Mouse (Mus musculus): ENCODE data around the gene Fsd2. TPM values are rescaled to one million over a fixed set of nuclear protein-coding genes. Genes with fewer than 3 reads are reported as not detected.

Gene Fsd2
- 0.29 and 0.85 TPM in 2 replicates for total RNA-seq (2021)
- long read RNA-seq, partial matches to known transcripts, result 4 of 4 reads
- long read RNA-seq, other reads (novel, unspliced or antisense), result 0 of 4 reads

- no peak for DNase-seq
These were observed at the start of gene Fsd2 for GRCm38 (mm10) chr7:81566892-81567291. Gene Fsd2, minus strand, starts transcription at chr7:81566944.

GRCm38 (mm10) chr7:81615031-81615430, 48.3 kb upstream of the Fsd2 start:
- no peak for DNase-seq

- DNase-seq, result no peak
These were observed 46.3 kb upstream of the Fsd2 start for GRCm38 (mm10) chr7:81612856-81613635.

- DNase-seq, result peak; percentile 26
These were observed 43.4 kb upstream of the Fsd2 start for GRCm38 (mm10) chr7:81610125-81610524.

GRCm38 (mm10) chr7:81606452-81606851, 39.7 kb upstream of the Fsd2 start:
- no peak for DNase-seq

- no peak for DNase-seq
These were observed 38.7 kb upstream of the Fsd2 start for GRCm38 (mm10) chr7:81605489-81605888.

GRCm38 (mm10) chr7:81604991-81605390, 38.2 kb upstream of the Fsd2 start:
- no peak for DNase-seq

- no peak for DNase-seq
These were observed 32.9 kb upstream of the Fsd2 start for GRCm38 (mm10) chr7:81599379-81600280.

- DNase-seq, result no peak
These were observed 30.9 kb upstream of the Fsd2 start for GRCm38 (mm10) chr7:81597660-81598059.

- DNase-seq, result no peak
These were observed 29.3 kb upstream of the Fsd2 start for GRCm38 (mm10) chr7:81596086-81596485.

- no peak for DNase-seq
These were observed 28.3 kb upstream of the Fsd2 start for GRCm38 (mm10) chr7:81595056-81595455.

- DNase-seq, result no peak
These were observed 26.6 kb upstream of the Fsd2 start for GRCm38 (mm10) chr7:81593387-81593786.

GRCm38 (mm10) chr7:81592686-81593085, 25.9 kb upstream of the Fsd2 start:
- DNase-seq, result no peak

- no peak for DNase-seq
These were observed 20.5 kb upstream of the Fsd2 start for GRCm38 (mm10) chr7:81587238-81587637.

GRCm38 (mm10) chr7:81585326-81585725, 18.6 kb upstream of the Fsd2 start:
- DNase-seq, result no peak

- DNase-seq, result no peak
These were observed 16.8 kb upstream of the Fsd2 start for GRCm38 (mm10) chr7:81583512-81583911.

- DNase-seq, result no peak
These were observed 12.6 kb upstream of the Fsd2 start for GRCm38 (mm10) chr7:81579312-81579711.

GRCm38 (mm10) chr7:81578413-81578812, 11.7 kb upstream of the Fsd2 start:
- DNase-seq, result no peak

- no peak for DNase-seq
These were observed 11.1 kb upstream of the Fsd2 start for GRCm38 (mm10) chr7:81577872-81578271.

GRCm38 (mm10) chr7:81575606-81576005, 8.9 kb upstream of the Fsd2 start:
- DNase-seq, result no peak

- no peak for DNase-seq
These were observed 7.1 kb upstream of the Fsd2 start for GRCm38 (mm10) chr7:81573821-81574220.

GRCm38 (mm10) chr7:81573397-81573796, 6.7 kb upstream of the Fsd2 start:
- DNase-seq, result peak; percentile 46

- no peak for DNase-seq
These were observed 6.0 kb upstream of the Fsd2 start for GRCm38 (mm10) chr7:81572610-81573268.
